Mouse (Mus musculus) bone marrow macrophage, adult 2 months (primary cell): Measurements from ENCODE around the gene Tln2.

Experiments
- CTCF ChIP-seq: IDR thresholded peaks from 2 replicates; pipeline ENCODE4 v1.5.1; 2012; ENCODE audit warnings: low read depth, mild to moderate bottlenecking, low read length, moderate library complexity
- POLR2A ChIP-seq: IDR thresholded peaks from 2 replicates; pipeline ENCODE4 v1.6.1; 2012; ENCODE audit warnings: mild to moderate bottlenecking, low read depth, low read length, borderline replicate concordance

- TF ChIP-seq CTCF (no peak), POLR2A (no peak)
Measured at GRCm38 (mm10) chr9:67301571-67301970, 257.9 kb downstream of the Tln2 start.
